Mouse (Mus musculus) splenic B cell, adult 2 months (primary cell): ENCODE results near the gene Spin2f.
"Not testable (repeated sequence)": the region's sequence is repeated elsewhere in the genome, so short reads cannot be mapped to it uniquely, and the experiment has no call there.

Experiments used
- DNase-seq: peaks from one replicate; pipeline ENCODE4 v3.0.0-alpha.2; 2011; ENCODE audit warnings: low read depth, low spot score
- H3K27me3 ChIP-seq: 2 replicates; pipeline ENCODE4 v1.6.1; 2012; ENCODE audit warnings: mild to moderate bottlenecking, low read length, moderate library complexity, mixed read lengths; ENCODE audit not compliant: control insufficient read depth, poor library complexity, insufficient read depth, severe bottlenecking
- H3K36me3 ChIP-seq: 2 replicates; pipeline ENCODE4 v1.6.1; 2012; ENCODE audit warnings: mild to moderate bottlenecking, low read length, moderate library complexity, mixed read lengths; ENCODE audit not compliant: control insufficient read depth, poor library complexity, insufficient read depth, severe bottlenecking

Gene Spin2f

DNA sequence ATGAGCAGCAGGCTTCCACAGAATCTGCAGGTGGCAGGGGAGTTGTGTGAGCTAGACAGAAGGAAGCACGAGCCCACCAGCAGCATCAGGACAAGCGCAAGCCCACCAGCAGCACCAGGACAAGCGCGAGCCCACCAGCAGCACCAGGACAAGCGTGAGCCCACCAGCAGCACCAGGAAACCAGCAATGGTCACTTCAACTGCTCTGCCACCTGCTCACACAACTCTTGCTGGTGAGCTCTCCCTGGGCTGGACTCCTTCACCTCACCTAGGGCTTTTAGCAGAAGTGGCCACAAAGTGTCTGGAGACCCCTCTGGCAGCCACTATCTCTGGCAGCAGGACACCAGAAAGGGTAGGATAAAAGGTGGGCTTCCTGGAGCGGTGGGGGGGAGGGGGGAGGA, at the start of gene Spin2f:
Spin2f (plus strand) TSS at position 301 of the 400 bp plus-strand sequence.
- H3K27me3 ChIP-seq, H3K36me3 ChIP-seq, DNase-seq: not testable (repeated sequence)

- not testable (repeated sequence) for H3K27me3 ChIP-seq, DNase-seq, H3K36me3 ChIP-seq
Observed at GRCm38 (mm10) chrX:31212136-31212535, 41.6 kb upstream of the Spin2f start.

DNA sequence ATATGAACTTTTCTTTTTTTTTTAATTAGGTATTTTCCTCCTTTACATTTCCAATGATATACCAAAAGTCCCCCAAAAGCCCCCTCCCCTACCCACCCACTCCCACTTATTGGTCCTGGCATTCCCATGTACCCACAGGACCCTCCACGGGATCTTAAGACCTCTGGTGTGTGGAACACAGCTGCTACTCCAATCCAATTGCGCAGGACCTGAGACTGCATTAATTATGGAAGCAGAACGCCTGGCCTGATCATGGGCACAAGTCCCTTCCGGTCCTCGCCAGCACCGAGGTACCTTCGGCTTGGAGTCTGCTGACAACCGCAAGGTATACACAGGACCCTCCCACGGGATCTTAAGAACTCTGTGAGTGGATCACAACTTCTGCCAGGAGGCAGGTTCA, 30.2 kb upstream of the Spin2f start:
- not testable (repeated sequence) for H3K27me3 ChIP-seq, H3K36me3 ChIP-seq, DNase-seq

GRCm38 (mm10) chrX:31235088-31235487, 18.6 kb upstream of the Spin2f start:
- H3K27me3 ChIP-seq, H3K36me3 ChIP-seq, DNase-seq: not testable (repeated sequence)

GRCm38 (mm10) chrX:31241754-31242153, 11.9 kb upstream of the Spin2f start:
- not testable (repeated sequence) for H3K36me3 ChIP-seq, H3K27me3 ChIP-seq, DNase-seq
